23 mouse cellular contexts compared by ENCODE assay signal in the genomic region with DNA sequence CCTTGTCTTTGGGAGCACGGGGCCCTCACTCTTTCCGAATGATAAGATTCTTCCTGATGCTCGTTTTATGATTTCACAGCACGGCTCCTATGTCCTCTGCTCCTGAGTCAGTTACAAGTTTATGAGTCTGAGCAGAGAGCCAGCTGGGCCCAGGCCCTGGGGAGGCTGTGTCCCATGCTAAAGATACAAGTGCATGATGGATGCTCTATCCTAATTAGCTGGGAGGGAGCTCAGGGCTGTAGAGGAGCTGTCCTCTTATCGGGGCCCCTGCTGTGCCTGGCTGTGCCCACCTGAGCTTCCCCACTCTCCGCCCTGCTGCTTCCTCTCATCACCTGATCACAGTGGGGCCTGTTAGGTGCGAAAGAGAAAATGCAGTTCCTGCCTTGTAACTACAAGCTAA.
A peak's percentile ranks its signal among the peaks of the same experiment; 100 is the strongest.
DNase-seq lines count a peak whose midpoint lies in the region; ATAC-seq lines count a peak whose summit lies in the region.
"Had no signal": no experiment of that assay in that cellular context is flagged by ENCODE, and none has a peak within 500 bp of the region (broad histone marks: within the 10 kb centered on the region; RNA-seq: fewer than 3 reads in every experiment).

No protein-coding gene starts in this region.

- H3K36me3 ChIP-seq in heart, embryonic 12.5 days, result no peaks in the 10 kb centered on the region
- no peaks in the 10 kb centered on the region for H3K36me3 ChIP-seq in neural tube, embryonic 14.5 days (ENCODE audit: control insufficient read depth, insufficient read depth, low read length)
- H3K36me3 ChIP-seq: embryonic facial prominence, embryonic 15.5 days; limb, embryonic 12.5 days; stomach, embryonic 15.5 days had no signal

- H3K9me3 ChIP-seq in heart, embryonic 12.5 days (replicated peaks), result no peaks in the 10 kb centered on the region
- no peaks in the 10 kb centered on the region for H3K9me3 ChIP-seq in neural tube, embryonic 14.5 days (ENCODE audit: control insufficient read depth, low read length)
- H3K9me3 ChIP-seq: embryonic facial prominence, embryonic 15.5 days; limb, embryonic 12.5 days; stomach, embryonic 15.5 days had no signal

- H3K27me3 ChIP-seq in heart, embryonic 12.5 days (replicated peaks), result no peaks in the 10 kb centered on the region
- H3K27me3 ChIP-seq in neural tube, embryonic 14.5 days (ENCODE audit: control insufficient read depth, insufficient read depth, low read length), result no peaks in the 10 kb centered on the region
- H3K27me3 ChIP-seq: embryonic facial prominence, embryonic 15.5 days; stomach, embryonic 15.5 days had no signal

- DNase-seq in heart, adult 11 months, result peak; percentile 70
- peak; percentile 28 for DNase-seq in kidney, postnatal 10 days
- DNase-seq in kidney, adult 18-20 months, result no peak
- peak; percentile 38 for DNase-seq in testis, postnatal 10 days (ENCODE audit: low spot score)
- no peak for DNase-seq in testis, postnatal 14 days (ENCODE audit: low spot score)
- DNase-seq in gastrocnemius, postnatal 36 days, result no peak
- DNase-seq: adrenal gland, postnatal 14 days; cerebellum, adult 9-10 months; gastrocnemius, postnatal 25 days; kidney, adult 8-10 months; kidney, postnatal 14 days; liver, postnatal 0 days; lung, postnatal 10 days; right cerebral cortex, adult 18-20 months; thymus, adult 2 months; thymus, postnatal 4 days had no signal

- no peak overlapping the region for H3K27ac ChIP-seq in heart, embryonic 12.5 days (ENCODE audit: poor library complexity, severe bottlenecking)
- peak overlapping the region; percentile 34; the same call in 1 of the 2 replicates for H3K27ac ChIP-seq in neural tube, embryonic 14.5 days (ENCODE audit: low read depth, low read length)
- H3K27ac ChIP-seq: embryonic facial prominence, embryonic 15.5 days; limb, embryonic 12.5 days; stomach, embryonic 15.5 days had no signal

- H3K9ac ChIP-seq in heart, embryonic 12.5 days, result no peak overlapping the region
- H3K9ac ChIP-seq in neural tube, embryonic 14.5 days (replicated peaks; ENCODE audit: low read depth, low read length), result no peak overlapping the region
- H3K9ac ChIP-seq: embryonic facial prominence, embryonic 15.5 days; limb, embryonic 12.5 days; liver, postnatal 0 days; stomach, embryonic 15.5 days had no signal

- peaks cover 8% of the 10 kb centered on the region for H3K4me1 ChIP-seq in heart, embryonic 12.5 days (replicated peaks)
- H3K4me1 ChIP-seq in neural tube, embryonic 14.5 days (ENCODE audit: control insufficient read depth, insufficient read depth, low read length), result peaks cover 16% of the 10 kb centered on the region; the same call in 1 of the 2 replicates
- H3K4me1 ChIP-seq: stomach, embryonic 15.5 days had no signal

- WGBS in heart, embryonic 12.5 days, result 26% methylated on average over 7 of the region's 7 CpGs
- 33% methylated on average over 7 of the region's 7 CpGs for WGBS in neural tube, embryonic 14.5 days

- no peak for ATAC-seq in heart, embryonic 12.5 days (ENCODE audit: insufficient number of reproducible peaks, low FRiP score)
- no peak for ATAC-seq in neural tube, embryonic 14.5 days (ENCODE audit: low read depth)
- ATAC-seq: CD4-positive, CD25-positive, alpha-beta regulatory T cell, adult 4 months; liver, postnatal 0 days had no signal

- H3K4me2 ChIP-seq in heart, embryonic 12.5 days, result no peak overlapping the region
- H3K4me2 ChIP-seq in neural tube, embryonic 14.5 days (ENCODE audit: low read depth, low read length), result no peak overlapping the region
- H3K4me2 ChIP-seq: embryonic facial prominence, embryonic 15.5 days; limb, embryonic 12.5 days; liver, embryonic 11.5 days; stomach, embryonic 15.5 days had no signal

- H3K4me3 ChIP-seq in heart, embryonic 12.5 days, result no peak overlapping the region
- no peak overlapping the region for H3K4me3 ChIP-seq in neural tube, embryonic 14.5 days (ENCODE audit: low read depth, low read length)
- H3K4me3 ChIP-seq: embryonic facial prominence, embryonic 15.5 days; limb, embryonic 12.5 days; stomach, embryonic 15.5 days had no signal

- intact Hi-C loops in gastrocnemius, postnatal 36 days (cut with DNase I), result no loop called here

Comparison
In these comparisons a context has a peak if more than half of its experiments do, and no peak if none do; other contexts are left out.
1. DNase-seq: peak in heart, adult 11 months (single experiment), kidney, postnatal 10 days (single experiment) and testis, postnatal 10 days (single experiment); none in kidney, adult 18-20 months (single experiment), testis, postnatal 14 days (single experiment) and gastrocnemius, postnatal 36 days (0 of 2).